Mouse (Mus musculus) right cerebral cortex, postnatal 10 days (tissue): Measurements from ENCODE around the gene Tssc4.
A peak's percentile ranks its signal among the peaks of the same experiment; 100 is the strongest.

Source experiments
- DNase-seq, 2 experiments: peaks; one replicate each; pipeline ENCODE4 v3.0.0; 2021; ENCODE audit warnings: low spot score in 2 of 2

Tssc4 gene

DNA sequence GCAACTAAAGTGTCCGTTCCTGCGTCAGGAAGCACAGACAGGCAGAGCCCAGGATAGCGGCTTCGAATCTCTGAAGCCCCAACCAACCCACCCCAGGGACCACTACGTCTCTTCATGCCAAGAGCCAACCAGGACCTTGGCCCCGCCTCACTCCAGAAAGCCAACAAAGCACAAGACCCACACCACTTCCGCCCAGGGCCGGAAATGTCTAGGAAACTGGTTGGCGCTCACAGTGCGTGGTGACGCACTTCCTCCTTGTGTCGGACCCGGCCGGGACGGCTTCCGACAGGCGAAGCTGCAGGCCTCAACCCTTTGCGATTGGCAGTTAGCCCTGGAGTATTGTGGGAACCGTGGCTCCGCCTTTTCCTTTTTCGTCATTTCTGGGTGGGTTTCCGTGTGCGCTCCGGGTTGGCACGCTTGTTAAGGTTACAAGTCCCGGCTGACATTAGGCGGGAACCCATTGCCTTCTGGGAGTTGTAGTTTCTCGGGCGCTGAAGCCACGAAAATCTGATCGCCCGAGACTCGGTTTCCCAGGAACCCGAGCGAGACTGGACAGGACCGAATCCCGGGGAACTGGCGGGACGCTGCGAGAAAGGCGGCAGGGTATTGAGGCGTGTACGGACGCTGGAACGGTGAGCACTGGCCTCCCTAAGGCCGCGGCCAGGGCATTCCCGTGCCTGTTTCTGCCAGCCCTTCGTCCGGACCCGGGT, at the start of gene Tssc4:
TSS of gene Tssc4 (plus strand) at position 368 of the 710 bp plus-strand sequence.
- DNase-seq, result peak; percentile 99 to 100

DNA sequence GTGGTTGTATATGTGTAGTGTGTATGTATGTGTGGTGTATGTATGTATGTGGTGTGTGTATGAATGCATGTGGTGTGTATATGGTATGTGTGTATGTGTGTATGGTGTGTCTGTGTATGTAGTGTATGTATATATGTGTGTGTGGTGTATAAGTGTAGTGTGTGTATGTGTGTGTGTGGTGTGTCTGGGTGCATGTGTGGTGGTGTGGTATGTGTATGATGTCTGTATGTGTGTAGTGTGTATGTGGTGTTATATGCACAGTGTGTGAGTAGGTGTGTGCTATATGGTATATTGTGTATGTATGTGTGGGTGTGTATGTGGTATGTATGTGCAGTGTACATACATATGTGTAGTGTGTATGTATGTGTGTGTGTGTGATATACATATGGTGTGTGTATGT, 49.0 kb upstream of the Tssc4 start:
- no peak for DNase-seq

DNA sequence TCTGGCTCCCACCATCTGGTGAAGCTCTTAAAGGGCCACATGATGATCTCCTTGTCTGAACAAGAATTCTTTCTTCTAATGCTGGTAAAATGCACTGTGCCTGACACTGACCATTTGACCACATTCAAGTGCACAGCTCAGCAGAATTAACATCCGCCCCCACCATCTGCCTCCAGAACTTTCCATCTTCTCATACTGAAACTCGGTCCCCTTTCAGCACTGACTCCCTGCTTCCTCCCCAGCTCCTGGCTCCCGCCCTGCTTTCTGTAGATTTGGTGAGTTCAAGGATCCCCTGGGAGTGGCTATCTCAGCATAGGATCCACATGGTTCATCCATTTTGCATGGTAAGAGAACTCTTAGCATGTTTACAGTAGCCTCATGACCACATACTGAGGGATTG, 48.3 kb upstream of the Tssc4 start:
- DNase-seq, result no peak

DNA sequence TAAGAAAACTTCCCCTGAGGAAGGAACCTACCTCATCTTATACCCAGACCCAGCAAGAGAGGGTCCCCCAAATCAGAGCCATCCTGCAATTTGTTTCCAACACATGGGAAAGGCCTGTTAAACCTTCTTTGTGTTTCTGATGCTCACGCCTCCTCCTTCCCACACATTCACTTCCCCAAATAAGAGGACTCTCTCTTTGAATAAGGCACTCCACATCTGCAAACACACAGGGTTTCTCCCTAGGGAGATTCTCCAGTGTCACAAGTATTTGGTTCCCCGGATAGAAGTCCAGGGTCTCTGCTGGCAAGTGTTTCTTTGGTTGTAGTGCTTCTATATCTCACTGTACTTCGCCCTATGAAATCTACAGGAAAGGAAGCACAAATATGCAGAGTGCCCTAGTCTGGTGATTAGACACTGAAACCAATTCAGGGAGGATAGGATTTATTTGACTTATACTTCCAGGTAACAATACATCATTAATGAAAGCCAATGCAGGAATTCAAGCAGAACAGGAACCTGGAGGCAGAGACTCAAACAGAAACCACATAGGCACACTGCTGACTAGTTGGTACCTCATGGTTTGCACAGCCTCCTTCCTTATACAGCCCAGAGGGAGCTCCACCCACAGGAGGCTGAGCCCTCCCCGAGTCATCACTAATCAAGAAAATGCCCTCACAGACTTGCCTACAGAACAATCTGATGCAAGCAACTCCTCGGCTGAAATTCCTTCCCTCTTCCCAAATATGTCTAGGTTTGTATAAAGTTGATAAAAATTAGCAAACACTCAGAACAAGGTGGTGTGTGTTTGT, 47.5 kb upstream of the Tssc4 start:
- DNase-seq, result no peak

DNA sequence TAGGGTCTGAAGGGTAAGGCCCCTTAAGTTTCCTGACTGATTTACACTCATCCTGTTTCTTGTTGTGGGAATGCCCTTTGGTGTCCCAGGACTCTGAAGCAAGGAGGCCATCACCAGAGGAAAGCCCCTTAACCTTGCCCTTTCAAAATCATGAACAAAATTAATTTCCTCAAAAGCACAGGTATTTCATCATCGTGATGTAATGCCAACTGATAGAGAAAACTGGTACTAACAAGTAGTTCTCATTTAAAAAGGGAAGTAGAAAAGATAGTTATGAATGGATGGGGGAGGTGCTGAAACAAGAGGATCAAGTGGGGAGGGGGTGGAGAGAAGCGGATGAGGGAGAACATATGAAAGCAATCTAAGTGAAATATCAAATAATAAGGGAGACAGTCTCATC, 45.5 kb upstream of the Tssc4 start:
- no peak for DNase-seq

DNA sequence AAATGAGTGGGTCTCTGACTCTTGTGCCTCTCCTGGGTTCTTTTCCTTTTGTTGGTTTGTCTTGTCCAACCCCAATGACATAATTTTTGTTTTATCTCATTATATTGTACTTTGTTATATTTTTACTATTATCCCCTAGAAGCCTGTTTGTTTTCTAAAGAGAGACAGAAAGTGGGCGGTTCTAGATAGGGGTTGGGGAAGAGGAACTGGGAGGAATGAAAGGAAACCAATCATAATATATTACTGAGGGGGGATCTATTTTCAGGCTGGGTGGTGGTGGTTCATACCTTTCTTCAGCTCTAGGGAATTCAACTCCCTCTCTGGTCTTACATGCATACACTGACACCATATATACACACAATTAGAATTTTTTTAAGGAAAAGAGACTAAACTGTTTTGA, 44.8 kb upstream of the Tssc4 start:
- DNase-seq, result no peak

DNA sequence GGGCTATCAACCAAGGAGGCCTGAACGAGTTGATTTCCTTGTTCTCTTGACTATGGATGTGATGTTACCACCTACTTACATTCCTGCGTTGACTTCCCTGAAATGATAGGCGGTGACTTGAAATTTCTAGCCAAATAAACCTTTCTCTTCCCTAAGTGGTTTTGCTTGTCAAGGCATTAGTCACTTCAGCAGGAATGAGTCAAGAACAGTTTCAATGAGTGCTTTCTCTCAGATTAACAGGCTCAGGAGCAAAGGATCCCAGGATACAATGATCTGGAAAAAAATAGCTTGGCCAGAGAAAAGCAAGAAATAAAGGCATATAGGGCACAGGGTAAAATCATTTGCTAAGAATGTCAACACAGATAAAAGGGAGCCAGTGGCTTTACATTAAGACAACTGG, 43.6 kb upstream of the Tssc4 start:
- DNase-seq, result no peak

DNA sequence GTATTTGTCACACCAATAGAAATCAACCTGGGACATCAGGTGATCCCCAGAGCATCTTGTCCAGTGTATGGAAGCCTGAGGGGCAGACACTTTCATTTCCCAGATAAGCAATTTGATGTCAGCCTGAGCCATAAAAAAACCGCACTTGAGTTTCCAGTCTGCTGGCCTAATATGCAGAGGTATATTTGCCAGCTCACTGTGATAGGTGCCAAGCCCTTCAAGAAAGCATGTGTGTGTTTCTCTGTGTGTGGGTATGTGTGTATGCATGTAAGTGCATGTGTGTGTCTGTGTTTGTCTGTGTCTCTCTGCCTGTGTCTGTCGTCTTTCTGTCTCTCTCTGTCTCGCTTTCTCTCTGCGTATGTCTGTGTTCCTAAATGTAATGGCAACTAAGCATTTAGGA, 41.9 kb upstream of the Tssc4 start:
- no peak for DNase-seq

DNA sequence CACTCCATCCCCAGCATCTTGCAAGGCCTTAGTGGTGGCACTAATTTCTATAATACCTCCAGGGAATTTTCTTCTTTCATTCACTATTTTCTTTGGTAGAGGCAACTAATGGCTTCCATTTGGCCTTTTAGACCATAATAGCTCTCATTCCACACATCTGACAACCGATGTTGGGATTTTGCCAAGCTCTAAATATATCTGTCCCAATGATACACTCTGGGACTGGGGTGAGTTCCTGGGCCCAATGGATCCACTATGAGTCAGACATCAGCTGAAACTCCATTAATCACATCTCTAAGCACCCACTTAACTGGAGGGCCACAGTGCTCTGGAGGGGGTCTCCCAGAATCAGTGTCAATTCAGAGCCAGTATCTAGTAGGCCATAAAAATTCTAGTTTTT, 37.2 kb upstream of the Tssc4 start:
- no peak for DNase-seq

DNA sequence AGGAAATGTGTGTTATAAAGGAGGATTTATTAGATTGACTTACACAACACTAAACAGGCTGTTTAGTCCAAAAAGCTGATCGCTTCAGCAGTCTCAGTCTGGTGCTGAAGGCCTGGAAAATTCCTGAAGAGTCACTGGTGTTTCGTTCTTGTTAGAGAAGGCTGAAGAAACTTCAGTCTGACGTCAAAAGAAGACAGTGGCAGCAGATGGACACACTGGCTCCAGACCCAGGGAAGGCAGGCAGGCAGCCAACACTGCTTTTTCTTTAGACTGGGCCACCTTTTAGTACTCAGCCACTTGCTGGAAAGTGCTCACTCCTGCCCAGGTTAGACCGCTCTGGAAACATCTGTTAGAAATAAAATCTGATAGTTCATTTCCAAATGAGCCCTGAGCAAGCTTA, 35.5 kb upstream of the Tssc4 start:
- peak in 1 of 2 experiments; percentile 53 for DNase-seq

DNA sequence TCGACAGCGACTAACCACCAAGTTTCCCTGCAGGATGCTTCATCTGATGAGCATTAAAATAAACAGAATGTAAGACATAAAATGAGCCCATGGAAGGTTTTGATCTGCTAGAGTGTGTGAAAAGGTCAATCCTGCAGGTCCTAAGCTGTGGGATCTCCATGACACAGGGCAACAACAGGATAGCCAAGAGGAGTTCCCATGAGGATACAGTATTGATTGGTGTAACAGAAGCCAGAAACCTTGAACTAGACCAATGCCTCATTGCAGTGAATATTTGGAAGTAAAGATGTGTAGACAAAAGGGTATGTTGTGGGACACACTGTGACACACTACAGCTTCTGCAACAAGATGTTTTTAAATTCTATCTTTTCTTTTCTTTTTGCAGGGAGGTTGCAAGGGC, 34.9 kb upstream of the Tssc4 start:
- DNase-seq, result no peak

DNA sequence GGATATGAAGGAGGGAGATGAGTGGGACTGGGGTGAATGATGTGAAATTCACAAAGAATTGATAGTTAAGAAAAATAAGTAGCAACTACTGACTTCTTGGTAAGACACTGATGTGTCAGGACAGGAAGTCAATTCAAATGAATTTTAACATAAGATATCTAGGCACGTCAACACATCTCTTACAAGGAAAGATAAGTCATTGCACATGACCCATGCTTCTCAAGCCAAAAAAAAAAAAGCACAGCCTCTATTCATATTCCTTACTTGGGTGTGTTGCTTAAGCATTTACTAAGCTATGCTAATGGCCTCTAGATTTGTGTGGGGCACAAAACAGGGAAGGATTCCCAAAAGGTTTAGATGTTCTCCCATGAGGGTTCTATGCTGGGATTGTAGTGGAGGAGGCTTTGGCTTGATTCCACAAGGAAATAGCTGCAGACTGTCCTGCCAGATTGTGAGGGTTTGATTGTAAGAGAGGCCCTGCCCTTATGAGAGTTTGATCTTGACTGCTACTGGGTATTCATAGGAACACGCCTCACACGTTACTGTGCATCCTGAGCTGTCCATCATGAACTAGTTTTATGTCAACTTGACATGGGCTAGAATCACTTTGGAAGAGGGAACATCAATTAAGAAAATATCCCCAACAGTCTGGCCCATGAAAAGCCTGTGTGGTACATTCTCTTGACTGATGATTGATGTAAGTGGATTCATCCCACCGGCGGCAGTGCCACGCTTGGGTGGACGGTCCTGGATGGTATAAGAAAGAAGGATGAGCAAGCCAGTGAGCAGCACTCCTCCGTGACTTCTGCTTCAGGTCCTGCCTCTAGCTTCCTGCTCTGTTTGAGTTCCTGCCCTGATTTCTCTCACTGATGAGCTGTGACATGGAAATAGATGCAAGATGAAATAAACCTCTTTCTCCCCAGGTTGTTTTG, 34.3 kb upstream of the Tssc4 start:
- no peak for DNase-seq

DNA sequence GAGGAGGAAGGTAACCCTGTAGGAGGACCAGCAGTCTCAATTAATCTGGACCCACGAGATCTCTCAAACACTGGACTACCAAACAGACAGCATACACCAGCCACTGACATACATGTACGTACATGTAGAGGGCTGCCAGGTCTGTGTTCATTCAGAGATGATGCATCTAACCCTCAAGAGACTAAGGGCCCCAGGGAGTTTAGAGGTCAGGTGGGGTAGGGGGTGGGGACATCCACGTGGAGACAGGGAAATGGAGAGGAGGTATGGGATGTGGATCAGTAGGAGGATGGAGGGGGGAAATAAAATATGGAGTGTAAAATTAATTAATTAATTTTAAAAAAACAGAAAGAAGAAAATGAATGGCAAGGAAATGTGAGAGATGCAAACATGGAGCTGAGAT, 32.3 kb upstream of the Tssc4 start:
- no peak for DNase-seq

DNA sequence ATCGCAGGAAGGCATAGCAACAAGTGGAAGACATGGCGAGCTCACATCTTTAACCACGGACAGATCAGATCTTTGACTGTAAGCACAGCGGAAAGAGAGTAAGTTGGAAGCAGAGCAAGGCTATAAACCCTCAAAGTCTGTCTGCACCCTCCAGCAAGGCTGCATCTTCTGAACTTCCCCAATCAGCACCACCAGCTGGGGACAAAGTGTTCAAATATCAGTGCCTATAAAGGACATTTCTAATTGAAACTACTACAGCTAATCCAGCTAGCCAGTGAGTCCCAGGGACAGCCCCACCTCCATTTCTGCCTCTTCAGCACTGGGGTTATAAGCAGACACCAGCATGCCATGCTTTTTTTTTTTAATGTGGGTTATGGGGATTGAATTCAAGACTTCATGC, 31.7 kb upstream of the Tssc4 start:
- DNase-seq, result no peak

DNA sequence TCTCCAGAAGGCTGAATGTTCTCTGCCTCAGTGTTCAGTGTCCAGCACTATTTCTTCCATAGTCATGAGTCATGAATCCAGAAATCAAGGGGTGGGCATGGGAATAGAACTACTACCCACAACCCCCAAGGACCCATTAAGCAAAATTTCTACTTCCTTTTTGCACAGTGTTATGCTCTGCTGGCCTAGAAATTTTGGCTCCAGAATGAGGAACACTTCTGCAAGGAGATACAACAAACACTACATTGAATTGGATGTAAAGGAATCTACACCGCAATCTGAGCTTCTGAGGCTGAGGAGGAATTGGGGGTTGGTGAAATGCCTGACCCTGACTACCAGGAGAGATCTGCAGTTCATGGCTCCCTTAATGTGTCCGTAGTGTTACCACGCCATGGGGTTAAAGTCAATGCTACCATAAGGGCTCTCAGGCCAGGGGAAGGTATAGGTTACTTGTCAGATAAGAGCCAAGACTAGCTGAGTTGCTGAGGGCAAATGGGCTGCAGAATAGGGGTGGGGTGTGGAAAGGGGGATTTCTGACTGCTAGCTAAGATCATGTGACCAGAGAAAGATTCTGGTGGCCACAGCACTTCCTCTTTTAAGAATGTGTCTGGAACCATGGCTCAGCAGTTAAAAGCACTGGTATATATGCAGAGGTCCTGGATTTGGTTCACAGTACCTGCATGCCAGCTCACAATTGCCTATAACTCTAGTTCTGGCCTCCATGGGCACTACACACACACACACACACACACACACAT, 30.7 kb upstream of the Tssc4 start:
- no peak for DNase-seq

DNA sequence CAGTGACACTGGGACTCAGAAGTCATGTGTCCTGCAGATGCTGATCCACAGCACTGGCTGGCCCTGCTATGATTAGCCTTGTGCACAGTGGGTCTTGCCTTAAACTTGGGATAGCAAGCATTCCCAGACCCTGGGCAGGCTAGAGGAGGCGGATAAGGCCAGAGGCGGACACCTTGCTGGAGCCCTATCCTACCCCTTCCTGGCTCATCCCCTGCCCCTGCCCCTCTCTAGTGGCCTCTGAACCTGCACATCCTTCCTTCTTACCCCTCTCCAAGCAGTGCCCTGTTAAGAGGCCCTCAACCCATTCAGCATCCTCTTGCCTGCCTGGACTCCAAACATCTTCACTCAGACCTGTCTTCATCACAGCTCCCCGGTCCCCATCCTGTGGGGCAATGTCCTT, 28.5 kb upstream of the Tssc4 start:
- no peak for DNase-seq

DNA sequence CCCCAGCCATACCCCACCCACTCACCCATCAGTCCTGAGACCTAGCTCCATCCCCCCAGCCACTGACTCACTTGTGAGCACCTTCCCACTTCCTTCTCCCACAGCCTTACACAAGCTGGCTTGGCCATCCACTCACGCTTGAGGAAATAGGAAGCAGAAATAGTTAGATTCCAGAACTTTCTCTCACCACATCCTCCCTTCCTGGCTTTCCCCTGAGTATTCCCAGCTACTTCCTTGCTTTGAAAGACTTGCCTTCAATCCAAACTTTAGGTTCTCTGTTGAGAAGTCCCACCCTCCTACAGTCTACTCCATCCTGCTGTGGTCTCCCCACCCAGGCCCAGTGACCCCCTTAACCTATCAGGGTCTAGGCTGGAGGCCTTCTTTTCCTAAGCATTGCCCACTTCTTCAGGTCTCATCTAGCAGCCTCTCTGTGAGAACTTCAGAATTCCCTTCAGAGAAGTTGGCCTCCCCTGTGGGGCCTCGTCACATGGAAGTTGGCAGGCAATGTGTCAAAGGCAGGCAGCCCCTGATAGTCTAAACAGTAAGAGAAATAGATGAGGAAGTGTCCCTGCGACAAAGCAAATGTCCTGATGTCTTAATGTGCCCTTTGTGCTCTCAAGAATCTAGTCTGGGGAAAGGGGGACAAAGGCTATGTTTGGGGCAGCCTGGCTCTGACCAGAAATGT, 27.8 kb upstream of the Tssc4 start:
- no peak for DNase-seq

DNA sequence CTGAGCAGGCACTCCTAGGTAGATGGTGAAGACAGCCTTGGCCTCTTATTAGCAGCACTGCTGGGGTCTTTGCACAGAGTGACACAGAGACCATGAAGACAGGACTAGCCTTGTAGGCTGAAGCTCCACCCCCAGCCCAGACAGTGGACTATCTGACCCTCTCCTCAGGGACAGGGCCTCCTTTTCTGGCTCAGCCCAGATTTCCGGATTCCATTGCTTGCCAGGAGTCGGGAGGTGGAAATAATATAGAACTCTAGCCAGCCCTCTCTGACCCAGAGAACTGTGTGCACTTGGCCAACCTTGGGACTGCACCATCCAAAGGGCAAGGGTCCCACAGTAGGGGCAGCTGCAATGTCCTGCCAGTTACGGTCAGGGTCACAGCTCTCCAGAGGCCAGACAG, 27.0 kb upstream of the Tssc4 start:
- DNase-seq, result no peak

DNA sequence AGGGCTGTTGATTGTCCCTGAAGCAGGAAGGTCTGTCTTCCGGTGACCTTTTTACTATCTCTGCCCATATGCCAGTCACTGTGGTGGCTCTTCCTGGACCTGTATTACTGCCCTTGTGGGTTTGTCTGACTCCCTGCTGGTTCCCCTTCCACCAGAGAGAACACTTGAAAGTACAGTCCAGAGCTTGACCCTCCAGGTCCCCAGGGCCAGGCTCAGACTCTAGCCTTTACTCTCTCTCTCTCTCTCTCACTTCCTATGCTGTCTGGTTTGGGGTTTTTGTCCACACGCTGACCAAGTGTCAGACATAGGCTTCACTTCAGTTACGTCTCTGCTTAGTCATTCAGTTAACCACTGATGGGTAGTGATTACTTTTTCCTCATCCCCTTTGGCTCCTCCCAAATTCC, 26.1 kb upstream of the Tssc4 start:
- no peak for DNase-seq

DNA sequence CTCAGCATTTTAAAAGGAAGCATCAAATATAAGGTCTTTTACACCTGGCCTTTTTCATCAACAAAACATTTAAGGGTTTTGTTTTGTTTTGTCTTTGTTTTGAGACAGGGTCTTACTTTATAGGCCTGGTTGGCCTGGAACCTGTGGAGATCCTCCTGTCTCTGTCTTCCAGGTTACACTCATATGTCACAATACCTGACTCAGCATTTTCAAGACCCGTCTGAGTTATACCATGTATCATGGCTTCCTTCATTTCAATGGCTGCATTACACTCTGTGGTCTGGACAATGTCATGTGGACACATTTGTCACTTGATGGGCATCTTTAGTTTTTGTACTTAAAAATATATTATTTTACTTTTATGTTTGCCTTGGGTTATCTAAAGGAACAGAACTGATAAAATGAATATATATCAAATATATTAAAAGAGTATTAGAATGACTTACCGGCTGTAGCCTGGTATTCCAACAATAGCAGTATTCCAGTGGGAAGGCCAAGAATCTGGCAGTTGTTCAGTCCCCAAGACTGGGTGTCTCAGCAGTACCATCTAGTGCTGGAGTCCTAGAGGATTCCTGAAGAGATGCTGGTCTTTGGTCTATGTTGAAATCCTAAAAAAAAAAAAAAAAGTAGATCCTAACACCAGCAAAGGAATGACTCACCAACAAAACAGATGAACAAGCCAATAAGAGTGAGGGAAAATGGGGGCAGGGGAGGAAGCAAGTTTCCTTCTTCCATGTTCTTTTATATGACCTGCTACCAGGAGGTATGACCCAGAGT, 24.8 kb upstream of the Tssc4 start:
- no peak for DNase-seq
